Mouse (Mus musculus): ENCODE measurements around the gene Serpina1b. TPM values are rescaled to one million over a fixed set of nuclear protein-coding genes. Genes with fewer than 3 reads are reported as not detected.
"Not testable (repeated sequence)": the region's sequence is repeated elsewhere in the genome, so short reads cannot be mapped to it uniquely, and the experiment has no call there.

The Serpina1b gene
- total RNA-seq, 2 experiments from 2014 or later = 0.54 to 3.0 TPM

DNA sequence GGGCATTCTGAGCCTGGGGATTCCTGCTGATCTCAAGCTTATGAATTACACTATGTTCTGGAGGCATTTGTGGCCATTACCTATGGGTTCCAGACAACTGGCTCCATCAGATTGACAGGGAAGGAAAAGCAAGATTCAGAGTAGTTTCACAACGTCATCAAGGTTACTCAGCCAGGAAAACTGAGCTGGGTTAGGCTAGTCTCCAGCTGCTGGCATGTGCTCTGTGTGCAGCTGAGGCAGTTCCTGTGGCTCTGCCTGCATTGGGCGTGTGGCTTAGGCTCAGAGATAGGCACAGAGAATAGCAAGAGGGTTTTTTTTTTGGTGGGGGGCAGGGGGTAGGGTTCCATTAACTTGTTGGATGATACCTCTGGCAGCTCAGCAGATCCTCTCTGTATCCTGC is 124.6 kb downstream of the Serpina1b start:
- DNase-seq (ENCODE audit: low spot score in 2 of 2) = no peak

DNA sequence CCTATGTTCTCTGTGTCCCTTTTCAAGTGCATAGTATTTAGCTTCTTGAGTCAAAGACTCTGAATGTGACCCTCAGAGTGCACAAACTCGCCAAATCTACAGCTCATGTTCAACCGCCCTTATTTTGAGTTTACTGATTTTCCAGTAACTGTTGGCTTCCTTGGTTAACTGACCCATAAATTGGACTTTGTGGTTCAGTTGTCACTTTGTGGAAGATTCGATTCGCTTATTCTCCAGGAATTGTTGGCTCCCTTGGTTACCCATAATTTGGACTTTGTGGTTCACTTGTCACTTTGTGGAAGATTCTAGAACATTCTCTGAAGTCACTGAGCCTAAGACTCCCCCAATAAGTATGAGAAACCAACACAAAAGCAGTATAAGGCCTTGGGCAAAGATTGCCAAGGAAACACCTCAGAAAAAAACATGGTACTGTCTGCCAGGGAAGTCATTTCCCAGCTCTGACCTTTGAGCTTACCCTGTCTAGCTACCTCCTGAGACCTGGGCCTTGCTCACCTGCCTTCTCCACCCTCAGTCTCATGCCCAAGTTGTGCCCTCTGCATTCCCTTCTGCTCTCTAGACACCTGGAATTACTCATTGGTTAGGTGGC is 129.9 kb downstream of the Serpina1b start:
- DNase-seq (ENCODE audit: low spot score in 2 of 2) = no peak

DNA sequence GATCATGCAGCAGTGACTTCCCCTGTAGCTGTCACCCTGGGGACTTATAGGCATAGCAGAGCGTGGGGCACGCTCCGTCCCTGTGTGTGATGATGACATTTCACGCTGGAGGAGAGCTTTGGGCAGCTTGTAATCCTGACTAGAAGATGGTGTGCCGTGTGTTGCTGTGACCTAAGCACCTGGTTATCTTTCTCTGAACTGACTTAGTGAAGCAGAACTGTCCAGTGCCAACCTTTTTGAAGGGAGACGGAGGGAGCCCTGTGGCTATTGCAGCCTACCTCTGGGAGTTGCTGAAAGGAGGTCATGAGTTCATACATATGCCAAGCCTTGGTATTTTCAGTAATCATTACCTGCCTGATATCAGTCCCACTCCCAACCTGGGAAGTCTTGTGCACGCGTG is 134.7 kb downstream of the Serpina1b start, which contains the start of gene Serpina1f:
Serpina1f (minus strand) TSS at position 101 of the 400 bp plus-strand sequence.
- no peak for DNase-seq (ENCODE audit: low spot score in 2 of 2)

DNA sequence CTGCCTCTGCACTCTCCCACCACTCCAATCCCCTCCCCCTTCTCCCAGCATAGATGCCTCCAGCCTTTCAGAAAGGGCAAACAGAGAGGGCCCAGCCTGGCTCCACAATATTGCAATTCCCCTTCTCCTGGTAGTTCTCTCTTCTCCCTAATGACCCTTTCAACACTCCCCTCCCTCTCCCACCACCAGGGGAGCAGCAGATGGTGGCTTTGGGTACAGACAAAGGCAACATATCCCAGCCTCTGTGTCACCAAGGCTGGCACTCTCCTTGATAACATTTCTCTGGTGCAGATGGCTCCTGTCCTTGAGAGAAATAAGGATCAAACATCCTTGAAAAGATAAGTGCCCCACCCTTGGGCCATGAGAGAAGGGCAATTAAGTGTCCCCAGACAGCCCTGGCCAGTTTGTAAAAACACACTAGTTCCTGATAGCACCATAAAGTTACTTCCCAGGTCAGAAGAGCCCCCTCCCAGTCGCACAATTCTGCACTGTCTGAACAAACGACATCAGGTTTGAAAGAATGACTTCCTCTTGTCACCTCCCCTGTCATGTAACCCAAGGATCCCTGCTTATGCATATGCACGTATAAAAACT is 141.9 kb downstream of the Serpina1b start:
- no peak for DNase-seq (ENCODE audit: low spot score in 2 of 2)

DNA sequence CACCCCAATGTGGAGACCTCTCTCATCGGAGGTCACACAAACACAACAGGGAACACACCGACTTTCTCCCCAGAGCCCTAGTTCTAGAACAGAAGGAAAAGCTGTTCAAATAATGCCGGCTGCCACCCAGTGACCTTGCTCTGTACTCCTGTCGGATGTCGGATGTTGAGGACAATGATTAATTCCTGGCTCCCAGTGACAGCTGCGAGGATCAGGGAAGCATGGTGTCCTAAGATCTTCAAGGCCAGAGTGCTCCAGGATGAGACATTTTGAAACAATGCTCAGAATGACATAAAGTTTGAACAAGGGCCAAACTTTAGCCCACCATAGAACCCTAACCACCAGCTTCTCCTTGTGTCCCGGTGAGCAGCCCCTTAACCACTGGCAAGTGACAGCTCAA is 143.2 kb downstream of the Serpina1b start:
- DNase-seq (ENCODE audit: low spot score in 2 of 2) = no peak

DNA sequence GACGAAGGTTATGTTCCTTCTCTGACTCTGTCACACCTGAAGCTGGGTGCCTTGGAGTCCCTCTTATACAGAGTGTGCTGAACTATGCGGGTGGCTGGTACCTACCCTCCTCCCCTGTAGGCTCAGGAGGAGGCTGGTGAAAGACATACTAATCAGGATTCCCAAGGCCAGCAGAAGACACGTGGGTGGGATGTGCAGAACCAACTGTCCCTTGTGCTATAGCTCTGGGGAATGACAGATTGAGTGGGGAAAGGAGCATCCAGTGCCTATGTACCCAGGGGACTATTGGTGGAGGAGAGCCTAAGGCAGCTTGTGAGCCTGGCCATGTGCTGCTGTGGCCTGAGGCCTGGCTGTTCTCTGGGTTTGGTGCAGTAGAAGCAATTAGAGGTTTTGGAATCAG is 144.1 kb downstream of the Serpina1b start:
- DNase-seq (ENCODE audit: low spot score in 2 of 2) = no peak

DNA sequence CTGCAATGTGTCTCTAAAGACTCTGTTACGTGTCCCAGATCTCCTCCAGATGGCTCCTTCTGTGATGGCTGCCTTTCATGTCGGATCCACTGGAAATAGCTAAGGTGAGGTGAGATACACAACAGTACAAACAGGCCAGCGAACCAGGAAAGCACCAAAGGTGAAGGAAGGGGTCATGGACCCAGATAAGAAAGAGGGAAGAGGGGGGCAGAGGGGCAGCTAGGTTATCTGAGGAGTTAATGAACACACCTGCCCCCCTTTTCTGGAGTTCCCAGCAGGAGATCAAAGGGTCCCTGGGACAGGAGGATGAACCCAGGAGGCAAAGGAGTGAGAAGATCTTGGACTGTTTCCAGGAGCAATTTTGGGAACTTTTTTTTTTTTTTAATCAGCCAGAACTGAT is 144.8 kb downstream of the Serpina1b start:
- no peak for DNase-seq (ENCODE audit: low spot score in 2 of 2)

DNA sequence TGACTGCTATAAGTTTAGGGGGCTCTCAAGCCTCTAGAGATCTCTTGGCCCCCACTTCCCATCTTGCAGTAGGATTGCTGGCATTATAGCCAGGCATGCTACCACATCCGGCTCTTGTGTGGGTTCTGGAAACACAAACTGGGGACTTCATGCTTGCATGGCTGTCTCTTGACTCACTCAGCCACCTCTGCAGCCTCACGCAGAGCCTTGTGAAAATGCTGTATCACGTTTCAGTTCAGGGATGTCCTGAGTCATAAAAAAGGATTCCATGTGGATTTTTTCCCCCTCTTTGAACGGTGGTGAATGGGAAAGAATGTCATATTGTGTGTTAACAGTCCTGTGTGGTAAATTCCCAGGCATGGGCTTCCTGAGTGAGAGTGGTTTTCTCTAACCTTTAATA is 146.4 kb downstream of the Serpina1b start:
- DNase-seq (ENCODE audit: low spot score in 2 of 2) = no peak

DNA sequence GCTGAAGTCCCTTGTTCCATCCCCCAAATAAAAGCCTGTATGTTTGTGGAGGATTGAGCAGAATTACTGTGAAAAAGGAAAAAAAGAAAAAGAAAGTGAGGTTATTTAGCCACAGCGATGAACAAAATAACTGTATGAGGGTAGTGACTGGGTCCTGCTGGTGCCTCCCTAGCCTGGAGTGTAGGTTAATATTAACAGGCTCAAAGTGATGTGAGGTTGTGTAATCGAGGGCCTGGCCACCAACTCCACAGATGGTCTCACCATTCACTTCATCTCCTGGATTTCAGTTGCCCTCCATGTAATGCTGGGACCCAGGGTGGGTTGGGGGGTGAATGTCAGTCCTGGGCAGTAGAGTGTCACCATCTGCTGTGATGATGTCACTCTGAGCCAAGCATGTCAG is 148.4 kb downstream of the Serpina1b start:
- no peak for DNase-seq (ENCODE audit: low spot score in 2 of 2)

DNA sequence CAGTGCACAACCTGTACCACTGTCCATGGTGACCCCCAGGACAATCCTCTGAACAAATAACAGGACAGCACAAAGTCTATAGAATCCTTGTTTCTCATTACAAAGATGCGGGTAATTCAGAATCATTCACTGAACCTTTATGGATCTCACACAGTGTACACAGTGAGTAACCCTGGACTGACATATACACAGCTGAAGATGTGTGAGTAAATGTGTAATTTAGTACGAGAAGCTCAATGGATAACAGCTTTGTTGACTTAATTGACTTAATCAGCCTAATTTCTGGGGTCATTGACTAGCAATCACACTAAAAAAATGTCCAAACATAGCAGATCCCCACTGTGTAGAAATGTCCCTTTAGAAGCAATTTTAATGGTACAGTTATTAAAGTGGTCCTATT is 149.0 kb downstream of the Serpina1b start:
- no peak for DNase-seq (ENCODE audit: low spot score in 2 of 2)

DNA sequence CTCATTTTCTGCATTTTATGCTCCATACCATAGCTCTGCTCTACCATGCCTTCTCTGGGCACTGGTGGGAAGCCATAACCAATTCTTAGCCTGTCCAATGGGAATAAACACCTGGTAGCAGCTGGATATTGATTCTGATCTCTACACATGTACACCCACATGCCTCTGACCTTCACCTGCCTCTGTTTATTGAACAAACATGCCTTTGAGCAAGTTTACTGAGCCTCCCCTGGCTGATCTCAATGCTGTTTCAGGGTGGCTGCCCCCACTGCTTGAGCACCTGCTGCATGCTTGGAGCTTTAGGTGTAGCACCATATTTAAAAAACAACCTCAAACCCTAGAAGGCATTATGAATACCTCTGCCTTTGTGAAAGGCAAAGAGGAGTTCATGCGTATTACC is 150.3 kb downstream of the Serpina1b start:
- not testable (repeated sequence) for DNase-seq (ENCODE audit: low spot score in 2 of 2)

Other genes with a start within 250 kb of the Serpina1b start
- not detected for gene Serpina10, start 198.9 kb downstream of the Serpina1b start, total RNA-seq (2021)
- 1 to 10 TPM in 1 of 2 experiments, under 1 TPM in 1; 0.73 to 7.0 TPM for gene Serpina6, start 173.2 kb downstream of the Serpina1b start, total RNA-seq (2021)
- gene Serpina16, start 154.2 kb downstream of the Serpina1b start, total RNA-seq (2021) = not detected
- not detected for gene Serpina1f, start 134.8 kb downstream of the Serpina1b start, total RNA-seq (2021)
- gene Serpina1d, start 56.8 kb downstream of the Serpina1b start, total RNA-seq (2021) = under 1 TPM; 0.29 to 0.73 TPM
- under 1 TPM; 0.38 to 0.80 TPM for gene Serpina1a, start 33.2 kb upstream of the Serpina1b start, total RNA-seq (2021)
- under 1 TPM in 1 of 2 experiments, not detected in 1; 0.50 TPM for gene Serpina1c, start 74.5 kb upstream of the Serpina1b start, total RNA-seq (2021)
- gene Serpina1e, start 128.6 kb upstream of the Serpina1b start, total RNA-seq (2021) = under 1 TPM in 1 of 2 experiments, not detected in 1; 0.56 TPM
- not detected for gene Serpina11, start 159.6 kb upstream of the Serpina1b start, total RNA-seq (2021)
- gene Serpina9, start 183.4 kb upstream of the Serpina1b start, total RNA-seq (2021) = not detected
- 1 to 10 TPM; 1.1 to 1.3 TPM for gene Serpina12, start 214.1 kb upstream of the Serpina1b start, total RNA-seq (2021)